12 mouse cellular contexts compared by ENCODE assay signal in genomic region chr6:108448864-108449263, GRCm38 (mm10).
DNase-seq lines count a peak whose midpoint lies in the region; ATAC-seq and TF ChIP-seq lines count a peak whose summit lies in the region.
"Had no signal": no experiment of that assay in that cellular context is flagged by ENCODE, and none has a peak within 500 bp of the region (broad histone marks: within the 10 kb centered on the region; RNA-seq: fewer than 3 reads in every experiment).

No protein-coding gene starts in this region.

- no peak for TF ChIP-seq POLR2A in thymus, adult 2 months (IDR thresholded peaks at IDR 0.05; ENCODE audit: control insufficient read depth, extremely low read depth, insufficient read depth, low read length, poor library complexity)

- H3K4me2 ChIP-seq in heart, postnatal 0 days (ENCODE audit: low read depth, low read length), result no peak overlapping the region
- 0 out of 2 replicates have a peak overlapping the region, but pooled peaks have one; percentile 17 for H3K4me2 ChIP-seq in lung, postnatal 0 days (replicated peaks; ENCODE audit: low read depth, low read length)

- TF ChIP-seq CTCF in heart, postnatal 0 days (IDR thresholded peaks at IDR 0.05; ENCODE audit: low read depth), result no peak
- no peak for TF ChIP-seq CTCF in thymus, adult 2 months (IDR thresholded peaks at IDR 0.05; ENCODE audit: borderline replicate concordance, control insufficient read depth, extremely low read depth, insufficient read depth, low read length, poor library complexity)
- no peak for TF ChIP-seq CTCF in lung, postnatal 0 days (IDR thresholded peaks at IDR 0.05)

- H3K4me3 ChIP-seq in heart, postnatal 0 days (ENCODE audit: low read depth, low read length), result no peak overlapping the region
- no peak overlapping the region for H3K4me3 ChIP-seq in thymus, adult 2 months (ENCODE audit: control insufficient read depth, insufficient read depth, low read length)
- no peak overlapping the region for H3K4me3 ChIP-seq in lung, postnatal 0 days (ENCODE audit: low read depth, low read length)
- H3K4me3 ChIP-seq: hindbrain, embryonic 10.5 days had no signal

- DNase-seq in heart, postnatal 0 days (ENCODE audit: low spot score), result no peak
- no peak for DNase-seq in heart, postnatal 10 days
- no peak for DNase-seq in thymus, adult 2 months
- no peak for DNase-seq in thymus, postnatal 36 days
- peak; percentile 89 for DNase-seq in lung, postnatal 0 days (ENCODE audit: low spot score)
- no peak for DNase-seq in neural tube, embryonic 10.5 days (ENCODE audit: extremely low spot score, low spot score)
- no peak for DNase-seq in left cerebral cortex, postnatal 36 days (ENCODE audit: low spot score in 2 of 2)
- DNase-seq: cerebellum, adult 11 months; right cerebral cortex, postnatal 14 days had no signal

- TF ChIP-seq EP300 in heart, postnatal 0 days (IDR thresholded peaks at IDR 0.05; ENCODE audit: low read depth), result no peak
- peak; percentile 75 for TF ChIP-seq EP300 in lung, postnatal 0 days (IDR thresholded peaks at IDR 0.05)

- peaks cover 8% of the 10 kb centered on the region; the same call in 1 of the 2 replicates for H3K36me3 ChIP-seq in heart, postnatal 0 days (replicated peaks; ENCODE audit: control insufficient read depth, insufficient read depth, low read length)
- no peaks in the 10 kb centered on the region for H3K36me3 ChIP-seq in thymus, adult 2 months (ENCODE audit: control insufficient read depth, insufficient read depth, low read length)
- H3K36me3 ChIP-seq in lung, postnatal 0 days (ENCODE audit: insufficient read depth, low read length), result no peaks in the 10 kb centered on the region

- H3K27ac ChIP-seq in heart, postnatal 0 days (ENCODE audit: low read depth), result peak overlapping the region; percentile 74; the same call in 1 of the 2 replicates
- H3K27ac ChIP-seq in thymus, adult 2 months (ENCODE audit: control insufficient read depth, insufficient read depth, low read length), result peak overlapping the region; percentile 36; the same call in 1 of the 2 replicates
- H3K27ac ChIP-seq in lung, postnatal 0 days (ENCODE audit: low read length), result peak overlapping the region; percentile 92
- H3K27ac ChIP-seq: hindbrain, embryonic 10.5 days had no signal

- WGBS in heart, postnatal 0 days, result 73% methylated on average over 2 of the region's 2 CpGs
- WGBS in thymus, adult 2 months, result 96% methylated on average over 2 of the region's 2 CpGs
- WGBS in lung, postnatal 0 days, result 37% methylated on average over 2 of the region's 2 CpGs

- ATAC-seq in heart, postnatal 0 days (ENCODE audit: insufficient read depth, low read depth), result no peak
- peak; percentile 79 for ATAC-seq in lung, postnatal 0 days
- ATAC-seq: intestine, postnatal 0 days had no signal

- H3K9ac ChIP-seq in heart, postnatal 0 days (replicated peaks; ENCODE audit: low read depth, low read length), result no peak overlapping the region
- no peak overlapping the region for H3K9ac ChIP-seq in lung, postnatal 0 days (replicated peaks; ENCODE audit: low read depth)

- H3K4me1 ChIP-seq in heart, postnatal 0 days (ENCODE audit: control insufficient read depth, insufficient read depth), result peaks cover 36% of the 10 kb centered on the region
- no peaks in the 10 kb centered on the region for H3K4me1 ChIP-seq in thymus, adult 2 months (replicated peaks; ENCODE audit: control insufficient read depth, insufficient read depth, low read length)
- H3K4me1 ChIP-seq in lung, postnatal 0 days (ENCODE audit: insufficient read depth, low read depth, low read length), result peaks cover 11% of the 10 kb centered on the region

- no peaks in the 10 kb centered on the region for H3K9me3 ChIP-seq in heart, postnatal 0 days (replicated peaks; ENCODE audit: control insufficient read depth, low read length)
- no peaks in the 10 kb centered on the region for H3K9me3 ChIP-seq in lung, postnatal 0 days (ENCODE audit: low read length)
- H3K9me3 ChIP-seq: hindbrain, embryonic 10.5 days had no signal

- intact Hi-C loops in heart, postnatal 10 days (cut with DNase I), result no loop called here
- intact Hi-C loops in left cerebral cortex, postnatal 36 days (cut with DNase I), result no loop called here

- no peaks in the 10 kb centered on the region for H3K27me3 ChIP-seq in heart, postnatal 0 days (ENCODE audit: control insufficient read depth, insufficient read depth, low read length)
- H3K27me3 ChIP-seq in thymus, adult 2 months (ENCODE audit: control insufficient read depth, insufficient read depth, low read length), result no peaks in the 10 kb centered on the region
- no peaks in the 10 kb centered on the region for H3K27me3 ChIP-seq in lung, postnatal 0 days (replicated peaks; ENCODE audit: insufficient read depth, low read length)
- H3K27me3 ChIP-seq: Patski had no signal

Comparison
In these comparisons a context has a peak if more than half of its experiments do, and no peak if none do; other contexts are left out.
1. H3K27ac ChIP-seq: peak in every context shown above with its lines; median percentile 92 in lung, postnatal 0 days; 74 in heart, postnatal 0 days; 36 in thymus, adult 2 months.